In the genomic region with DNA sequence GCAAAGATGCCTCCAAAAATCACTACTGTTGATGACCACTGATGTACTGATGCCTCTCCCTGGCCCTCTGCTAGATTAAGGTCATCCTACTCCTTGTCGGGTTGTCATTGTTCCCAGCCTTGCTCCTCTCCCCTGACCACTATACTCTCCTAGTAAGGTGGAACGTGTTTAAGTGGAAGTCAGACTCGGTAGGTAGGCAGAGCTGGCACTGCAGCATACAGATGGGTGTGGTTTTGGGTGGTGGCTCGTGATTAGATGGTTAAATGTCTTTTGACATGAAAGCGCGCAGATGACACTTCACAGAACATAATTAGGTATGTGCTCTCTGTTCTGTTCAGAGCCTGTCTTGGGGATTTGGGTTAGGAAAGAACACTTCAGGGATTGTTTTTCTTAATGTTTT, we compare ENCODE assay signal across 21 mouse cellular contexts. TPM values are rescaled to one million over a fixed set of nuclear protein-coding genes. Genes with fewer than 3 reads are reported as not detected.
DNase-seq lines count a peak whose midpoint lies in the region; ATAC-seq and TF ChIP-seq lines count a peak whose summit lies in the region.
"Had no signal": no experiment of that assay in that cellular context is flagged by ENCODE, and none has a peak within 500 bp of the region (broad histone marks: within the 10 kb centered on the region; RNA-seq: fewer than 3 reads in every experiment).

No protein-coding gene starts in this region.

- H3K9me3 ChIP-seq in lung, embryonic 14.5 days (ENCODE audit: low read depth, low read length): no peaks in the 10 kb centered on the region
- peaks cover 2% of the 10 kb centered on the region; the same call in 1 of the 2 replicates for H3K9me3 ChIP-seq in erythroblast, embryonic 14.5 days (ENCODE audit: control insufficient read depth, low read length)
- no peaks in the 10 kb centered on the region for H3K9me3 ChIP-seq in liver, embryonic 16.5 days (replicated peaks; ENCODE audit: control insufficient read depth, low read length)
- no peaks in the 10 kb centered on the region for H3K9me3 ChIP-seq in stomach, embryonic 15.5 days
- H3K9me3 ChIP-seq in kidney, embryonic 14.5 days (ENCODE audit: control insufficient read depth, low read length): no peaks in the 10 kb centered on the region
- H3K9me3 ChIP-seq: kidney, embryonic 15.5 days; limb, embryonic 13.5 days had no signal

- H3K27ac ChIP-seq in lung, embryonic 14.5 days (ENCODE audit: low read depth): no peak overlapping the region
- H3K27ac ChIP-seq in liver, embryonic 16.5 days (ENCODE audit: low read length): peak overlapping the region; percentile 99
- no peak overlapping the region for H3K27ac ChIP-seq in stomach, embryonic 15.5 days
- no peak overlapping the region for H3K27ac ChIP-seq in kidney, embryonic 14.5 days (ENCODE audit: low read depth, low read length)
- H3K27ac ChIP-seq: heart, adult 2 months; hindbrain, postnatal 0 days; kidney, embryonic 15.5 days; layer of hippocampus, adult 2 months; limb, embryonic 13.5 days had no signal

- H3K27me3 ChIP-seq in lung, embryonic 14.5 days (ENCODE audit: insufficient read depth, low read length): no peaks in the 10 kb centered on the region
- H3K27me3 ChIP-seq in erythroblast, embryonic 14.5 days (ENCODE audit: control insufficient read depth): no peaks in the 10 kb centered on the region
- no peaks in the 10 kb centered on the region for H3K27me3 ChIP-seq in liver, embryonic 16.5 days (ENCODE audit: control insufficient read depth, insufficient read depth, low read depth, low read length)
- no peaks in the 10 kb centered on the region for H3K27me3 ChIP-seq in stomach, embryonic 15.5 days (replicated peaks)
- H3K27me3 ChIP-seq in kidney, embryonic 14.5 days (ENCODE audit: control insufficient read depth, insufficient read depth, low read length): no peaks in the 10 kb centered on the region
- H3K27me3 ChIP-seq: kidney, embryonic 15.5 days; limb, embryonic 13.5 days had no signal

- peak; percentile 58; the same call in 1 of the 2 replicates for ATAC-seq in lung, embryonic 14.5 days (ENCODE audit: insufficient read depth)
- peak; percentile 88 for ATAC-seq in liver, embryonic 16.5 days (ENCODE audit: low read depth)
- peak; percentile 92; the same call in 1 of the 2 replicates for ATAC-seq in stomach, embryonic 15.5 days (ENCODE audit: insufficient read depth, low FRiP score, low read depth)
- ATAC-seq in kidney, embryonic 14.5 days (ENCODE audit: low FRiP score, low TSS enrichment): no peak
- ATAC-seq: forebrain, embryonic 16.5 days; hindbrain, postnatal 0 days had no signal

- 76% methylated on average over 6 of the region's 6 CpGs for WGBS in lung, embryonic 14.5 days
- WGBS in liver, embryonic 16.5 days (ENCODE audit: insufficient replicate concordance): 22% methylated on average over 6 of the region's 6 CpGs
- 73% methylated on average over 6 of the region's 6 CpGs for WGBS in stomach, embryonic 15.5 days
- 83% methylated on average over 6 of the region's 6 CpGs for WGBS in kidney, embryonic 14.5 days

- H3K4me3 ChIP-seq in lung, embryonic 14.5 days (ENCODE audit: low read depth, low read length): no peak overlapping the region
- H3K4me3 ChIP-seq in erythroblast, embryonic 14.5 days (replicated peaks): peak overlapping the region; percentile 76
- H3K4me3 ChIP-seq in liver, embryonic 16.5 days (ENCODE audit: low read depth, low read length): peak overlapping the region; percentile 67
- H3K4me3 ChIP-seq in stomach, embryonic 15.5 days (replicated peaks): no peak overlapping the region
- no peak overlapping the region for H3K4me3 ChIP-seq in kidney, embryonic 14.5 days (ENCODE audit: low read length)
- H3K4me3 ChIP-seq: heart, adult 2 months; kidney, embryonic 15.5 days; layer of hippocampus, adult 2 months; limb, embryonic 13.5 days; myocyte had no signal

- H3K4me1 ChIP-seq in lung, embryonic 14.5 days (ENCODE audit: insufficient read depth): no peaks in the 10 kb centered on the region
- H3K4me1 ChIP-seq in erythroblast, embryonic 14.5 days (ENCODE audit: control insufficient read depth): peaks cover 73% of the 10 kb centered on the region
- H3K4me1 ChIP-seq in liver, embryonic 16.5 days (ENCODE audit: control insufficient read depth, low read depth, low read length): peaks cover 35% of the 10 kb centered on the region
- H3K4me1 ChIP-seq in stomach, embryonic 15.5 days: no peaks in the 10 kb centered on the region
- H3K4me1 ChIP-seq in kidney, embryonic 14.5 days (ENCODE audit: control insufficient read depth, insufficient read depth, low read length): no peaks in the 10 kb centered on the region
- H3K4me1 ChIP-seq: kidney, embryonic 15.5 days; limb, embryonic 13.5 days had no signal

- H3K4me2 ChIP-seq in lung, embryonic 14.5 days: no peak overlapping the region; the same call in 1 of the 2 replicates
- peak overlapping the region; percentile 86 for H3K4me2 ChIP-seq in liver, embryonic 16.5 days (ENCODE audit: low read depth, low read length)
- H3K4me2 ChIP-seq in stomach, embryonic 15.5 days: no peak overlapping the region
- no peak overlapping the region for H3K4me2 ChIP-seq in kidney, embryonic 14.5 days (replicated peaks; ENCODE audit: low read depth, low read length)
- H3K4me2 ChIP-seq: kidney, embryonic 15.5 days; limb, embryonic 13.5 days; midbrain, embryonic 11.5 days had no signal

- DNase-seq in lung, embryonic 14.5 days: no peak
- DNase-seq in lung, postnatal 36 days: no peak
- DNase-seq in kidney, postnatal 10 days: no peak
- DNase-seq in right cerebral cortex, postnatal 10 days (ENCODE audit: low spot score in 2 of 2): no peak
- DNase-seq: B cell, adult 2 months; cerebellum, adult 9-10 months; heart, adult 2 months; heart, postnatal 36 days; lung, postnatal 10 days; right cerebral cortex, postnatal 25 days had no signal

- no peak overlapping the region for H3K9ac ChIP-seq in lung, embryonic 14.5 days
- peak overlapping the region; percentile 74 for H3K9ac ChIP-seq in liver, embryonic 16.5 days (ENCODE audit: low read depth, low read length)
- no peak overlapping the region for H3K9ac ChIP-seq in stomach, embryonic 15.5 days
- no peak overlapping the region for H3K9ac ChIP-seq in kidney, embryonic 14.5 days (ENCODE audit: low read depth, low read length)
- H3K9ac ChIP-seq: kidney, embryonic 15.5 days; limb, embryonic 13.5 days had no signal

- TF ChIP-seq CTCF in lung, embryonic 14.5 days (IDR thresholded peaks at IDR 0.05; ENCODE audit: low read depth): no peak

- no peaks in the 10 kb centered on the region for H3K36me3 ChIP-seq in lung, embryonic 14.5 days (ENCODE audit: insufficient read depth)
- H3K36me3 ChIP-seq in erythroblast, embryonic 14.5 days (ENCODE audit: control insufficient read depth): peaks cover 64% of the 10 kb centered on the region
- H3K36me3 ChIP-seq in liver, embryonic 16.5 days (ENCODE audit: control insufficient read depth, insufficient read depth): no peaks in the 10 kb centered on the region
- H3K36me3 ChIP-seq in stomach, embryonic 15.5 days: no peaks in the 10 kb centered on the region
- H3K36me3 ChIP-seq in kidney, embryonic 14.5 days (ENCODE audit: control insufficient read depth, insufficient read depth, low read length): no peaks in the 10 kb centered on the region
- H3K36me3 ChIP-seq: kidney, embryonic 15.5 days; limb, embryonic 13.5 days had no signal

RNA-seq across cellular contexts. Expression of a gene that starts 12.8 kb away (rescaled TPM):
- polyA plus RNA-seq in lung, embryonic 14.5 days (2014; fragmentation: Nextera tagmentation; extraction: Ambion mirVana): 29.0 and 30.8 TPM in 2 replicates
- 4.5 and 5.5 TPM in 2 replicates for polyA plus RNA-seq in erythroblast, embryonic 14.5 days (2012)
- 91.7 TPM in 2 replicates for polyA plus RNA-seq in liver, embryonic 16.5 days (2015; fragmentation: Nextera tagmentation; extraction: Ambion mirVana)
- 33.6 and 38.2 TPM in 2 replicates for polyA plus RNA-seq in stomach, embryonic 15.5 days (2015; fragmentation: Nextera tagmentation; extraction: Ambion mirVana)
- polyA plus RNA-seq in kidney, embryonic 14.5 days (2014; fragmentation: Nextera tagmentation; extraction: Ambion mirVana): 28.6 and 40.0 TPM in 2 replicates

Comparison
In these comparisons a context has a peak if more than half of its experiments do, and no peak if none do; other contexts are left out.
1. H3K4me3 ChIP-seq: peak in erythroblast, embryonic 14.5 days (single experiment) and liver, embryonic 16.5 days (single experiment); none in lung, embryonic 14.5 days (single experiment), stomach, embryonic 15.5 days (single experiment) and kidney, embryonic 14.5 days (single experiment).